In the genomic region with DNA sequence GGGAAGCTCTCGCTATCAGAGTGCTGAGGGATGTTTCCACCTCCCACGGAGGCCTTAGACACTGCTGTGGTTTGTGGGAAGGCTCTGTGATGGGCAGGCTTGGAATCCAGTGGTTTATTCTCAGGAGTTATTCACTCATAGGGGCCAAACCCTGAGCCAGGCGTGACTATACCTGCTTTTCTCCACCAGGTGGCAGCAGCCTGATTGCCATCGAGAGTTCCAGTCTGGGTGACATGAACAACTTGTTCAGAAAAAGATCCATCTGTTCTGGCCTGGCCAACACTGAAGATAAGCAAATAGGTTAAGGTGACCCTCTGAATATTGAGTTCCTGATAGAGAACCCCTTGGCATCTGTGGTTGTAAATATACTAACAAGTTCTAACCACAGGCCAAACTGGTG, we compare ENCODE assay signal across 9 mouse cellular contexts. TPM values are rescaled to one million over a fixed set of nuclear protein-coding genes. Genes with fewer than 3 reads are reported as not detected.
A peak's percentile ranks its signal among the peaks of the same experiment; 100 is the strongest.
DNase-seq lines count a peak whose midpoint lies in the region; ATAC-seq and TF ChIP-seq lines count a peak whose summit lies in the region.
"Had no signal": no experiment of that assay in that cellular context is flagged by ENCODE, and none has a peak within 500 bp of the region (broad histone marks: within the 10 kb centered on the region; RNA-seq: fewer than 3 reads in every experiment).

No protein-coding gene starts in this region.

- no peak overlapping the region for H3K4me3 ChIP-seq in intestine, postnatal 0 days (ENCODE audit: low read depth, low read length)
- no peak overlapping the region for H3K4me3 ChIP-seq in testis, adult 2 months (ENCODE audit: control insufficient read depth, low read depth, low read length)
- H3K4me3 ChIP-seq: heart, embryonic 13.5 days had no signal

- H3K9me3 ChIP-seq in intestine, postnatal 0 days (ENCODE audit: control insufficient read depth) = no peaks in the 10 kb centered on the region
- H3K9me3 ChIP-seq: heart, embryonic 13.5 days had no signal

- no peak for ATAC-seq in intestine, postnatal 0 days

- H3K27me3 ChIP-seq in intestine, postnatal 0 days (replicated peaks; ENCODE audit: control insufficient read depth, insufficient read depth, low read length) = no peaks in the 10 kb centered on the region
- H3K27me3 ChIP-seq in testis, adult 2 months (ENCODE audit: control insufficient read depth, insufficient read depth, low read length) = no peaks in the 10 kb centered on the region
- H3K27me3 ChIP-seq: heart, embryonic 13.5 days had no signal

- 4% methylated on average over 4 of the region's 4 CpGs for WGBS in intestine, postnatal 0 days

- no peak overlapping the region for H3K27ac ChIP-seq in intestine, postnatal 0 days (ENCODE audit: low read depth, low read length)
- no peak overlapping the region for H3K27ac ChIP-seq in testis, adult 2 months (ENCODE audit: control insufficient read depth, insufficient read depth, low read depth, low read length)
- H3K27ac ChIP-seq: heart, embryonic 13.5 days had no signal

- no peak overlapping the region for H3K4me2 ChIP-seq in intestine, postnatal 0 days (replicated peaks; ENCODE audit: low read depth)
- H3K4me2 ChIP-seq: heart, embryonic 13.5 days had no signal

- H3K9ac ChIP-seq in intestine, postnatal 0 days (ENCODE audit: low read depth, low read length) = no peak overlapping the region
- H3K9ac ChIP-seq: heart, embryonic 13.5 days had no signal

- TF ChIP-seq CTCF in intestine, postnatal 0 days (IDR thresholded peaks at IDR 0.05; ENCODE audit: low read depth) = peak; percentile 96
- TF ChIP-seq CTCF in testis, adult 2 months (IDR thresholded peaks at IDR 0.05; ENCODE audit: control insufficient read depth, insufficient read depth, insufficient replicate concordance, low read depth, low read length) = peak; percentile 80

- no peak for TF ChIP-seq POLR2A in testis, adult 2 months (IDR thresholded peaks at IDR 0.05; ENCODE audit: control insufficient read depth, low read depth, low read length)

- intact Hi-C loops in left cerebral cortex, postnatal 14 days (cut with DNase I) = loop anchor here (1.0 to 10.0 kb wide), 2 partner anchors 65 to 289 kb away; no protein-coding TSS in a partner anchor

- DNase-seq in urinary bladder, postnatal 14 days (ENCODE audit: low spot score) = peak; percentile 81
- DNase-seq in urinary bladder, adult 2 months (ENCODE audit: low spot score) = no peak
- peak; percentile 73 to 78 for DNase-seq in cerebellum, adult 18-20 months
- DNase-seq in frontal cortex, adult 2 months (ENCODE audit: extremely low spot score in 1 of 2, low spot score in 1 of 2) = peak; percentile 57 to 93
- peak; percentile 80 to 85 for DNase-seq in left cerebral cortex, postnatal 14 days (ENCODE audit: low spot score in 2 of 2)
- DNase-seq in natural killer cell, adult 2 months (ENCODE audit: low spot score in 2 of 2) = peak; percentile 70 to 75

- no peaks in the 10 kb centered on the region for H3K4me1 ChIP-seq in intestine, postnatal 0 days (replicated peaks; ENCODE audit: control insufficient read depth, insufficient read depth, low read length)
- no peaks in the 10 kb centered on the region for H3K4me1 ChIP-seq in testis, adult 2 months (ENCODE audit: control insufficient read depth, insufficient read depth, low read length)

- peaks cover 13% of the 10 kb centered on the region; the same call in 1 of the 2 replicates for H3K36me3 ChIP-seq in intestine, postnatal 0 days (ENCODE audit: control insufficient read depth, insufficient read depth)
- H3K36me3 ChIP-seq in testis, adult 2 months (ENCODE audit: control insufficient read depth, insufficient read depth, low read length) = no peaks in the 10 kb centered on the region

RNA-seq across cellular contexts. Expression of a gene that starts 19.3 kb away (rescaled TPM):
- 160 and 185 TPM in 2 replicates for polyA plus RNA-seq in urinary bladder, adult 2 months (2012; rRNA removed)
- 120 and 143 TPM in 2 replicates for polyA plus RNA-seq in frontal cortex, adult 2 months (2012; rRNA removed)
- 133 and 147 TPM in 2 replicates for polyA plus RNA-seq in intestine, postnatal 0 days (2015; fragmentation: Nextera tagmentation; extraction: Ambion mirVana)
- 10 to 100 TPM; 82.5 to 86.3 TPM for total RNA-seq in left cerebral cortex, postnatal 14 days (2021)
- 19.3 and 21.5 TPM in 2 replicates for polyA plus RNA-seq in testis, adult 2 months (2012; rRNA removed)

RNA-seq across cellular contexts. Expression of a gene that starts 26.4 kb away (rescaled TPM):
- 20.8 and 30.7 TPM in 2 replicates for polyA plus RNA-seq in urinary bladder, adult 2 months (2012; rRNA removed)
- polyA plus RNA-seq in frontal cortex, adult 2 months (2012; rRNA removed) = 25.3 and 26.1 TPM in 2 replicates
- polyA plus RNA-seq in intestine, postnatal 0 days (2015; fragmentation: Nextera tagmentation; extraction: Ambion mirVana) = 7.9 and 9.7 TPM in 2 replicates
- total RNA-seq in left cerebral cortex, postnatal 14 days (2021) = 10 to 100 TPM; 40.3 to 40.6 TPM
- polyA plus RNA-seq in testis, adult 2 months (2012; rRNA removed) = 11.2 and 11.8 TPM in 2 replicates

RNA-seq across cellular contexts. Expression of a gene that starts 37.4 kb away (rescaled TPM):
- polyA plus RNA-seq in urinary bladder, adult 2 months (2012; rRNA removed) = 0.15 and 0.19 TPM in 2 replicates
- polyA plus RNA-seq in frontal cortex, adult 2 months (2012; rRNA removed) = 0.52 and 0.55 TPM in 2 replicates
- 0.26 and 0.41 TPM in 2 replicates for polyA plus RNA-seq in intestine, postnatal 0 days (2015; fragmentation: Nextera tagmentation; extraction: Ambion mirVana)
- 1 to 10 TPM in 1 of 2 experiments, under 1 TPM in 1; 0.99 to 1.1 TPM for total RNA-seq in left cerebral cortex, postnatal 14 days (2021)
- polyA plus RNA-seq in testis, adult 2 months (2012; rRNA removed) = 0.08 and 0.09 TPM in 2 replicates
